Mouse (Mus musculus) lung, embryonic 14.5 days (tissue): ENCODE data around the gene Bcas3. TPM values are rescaled to one million over a fixed set of nuclear protein-coding genes. Genes with fewer than 3 reads are reported as not detected.
A peak's percentile ranks its signal among the peaks of the same experiment; 100 is the strongest.

ENCODE experiments used
- ATAC-seq: fragments of 200-750 bp; cut with Nextera tagmentation; 2 replicates; pipeline ENCODE4 v1.8.0; 2017; ENCODE audit warnings: mild to moderate bottlenecking, moderate TSS enrichment, moderate library complexity; ENCODE audit not compliant: insufficient read depth
- DNase-seq: peaks from one replicate; pipeline ENCODE4 v3.0.0-alpha.2; 2015
- H3K27ac ChIP-seq: fragments of 300-500 bp; sonication (generic); 2 replicates; pipeline ENCODE4 v1.5.1; 2014; ENCODE audit warnings: low read depth, mild to moderate bottlenecking, moderate library complexity
- H3K27me3 ChIP-seq: fragments of 300-500 bp; sonication (generic); 2 replicates; pipeline ENCODE4 v1.6.1; 2014; ENCODE audit warnings: low read length, control low read depth; ENCODE audit not compliant: insufficient read depth
- H3K36me3 ChIP-seq: fragments of 300-500 bp; sonication (generic); 2 replicates; pipeline ENCODE4 v1.6.1; 2014; ENCODE audit warnings: control low read depth; ENCODE audit not compliant: insufficient read depth
- H3K4me1 ChIP-seq: fragments of 300-500 bp; sonication (generic); 2 replicates; pipeline ENCODE4 v1.6.1; 2014; ENCODE audit warnings: antibody characterized with exemption, control low read depth; ENCODE audit not compliant: insufficient read depth
- H3K4me2 ChIP-seq: fragments of 300-500 bp; sonication (generic); 2 replicates; pipeline ENCODE4 v1.6.1; 2014; ENCODE audit warnings: mild to moderate bottlenecking
- H3K4me3 ChIP-seq: fragments of 300-500 bp; sonication (generic); 2 replicates; pipeline ENCODE4 v1.5.1; 2014; ENCODE audit warnings: low read depth, low read length
- H3K9ac ChIP-seq: fragments of 300-500 bp; sonication (generic); 2 replicates; pipeline ENCODE4 v1.6.1; 2014
- H3K9me3 ChIP-seq: fragments of 300-500 bp; sonication (generic); 2 replicates; pipeline ENCODE4 v1.6.1; 2016; ENCODE audit warnings: low read depth, low read length, control low read depth
- CTCF ChIP-seq: IDR thresholded peaks from 2 replicates; pipeline ENCODE4 v1.5.1; 2016; ENCODE audit warnings: antibody characterized with exemption, low read depth
- WGBS: fragments of 180-500 bp; shearing (Covaris S2); extraction: QIAGEN DNeasy Blood & Tissue Kit; methylation state at CpG from one replicate; pipeline ENCODE4 v1.1.7; 2014; 5-methylcytosine and 5-hydroxymethylcytosine counted together
- polyA plus RNA-seq: library from polyadenylated mRNA; unstranded; fragments of >200 nt; fragmentation: Nextera tagmentation; extraction: Ambion mirVana; gene quantifications from 2 replicates; pipeline ENCODE4 v1.2.1, GENCODE M21; 2014

Gene Bcas3
- polyA plus RNA-seq, 1 experiment from 2014 or later: 35.0 TPM

DNA sequence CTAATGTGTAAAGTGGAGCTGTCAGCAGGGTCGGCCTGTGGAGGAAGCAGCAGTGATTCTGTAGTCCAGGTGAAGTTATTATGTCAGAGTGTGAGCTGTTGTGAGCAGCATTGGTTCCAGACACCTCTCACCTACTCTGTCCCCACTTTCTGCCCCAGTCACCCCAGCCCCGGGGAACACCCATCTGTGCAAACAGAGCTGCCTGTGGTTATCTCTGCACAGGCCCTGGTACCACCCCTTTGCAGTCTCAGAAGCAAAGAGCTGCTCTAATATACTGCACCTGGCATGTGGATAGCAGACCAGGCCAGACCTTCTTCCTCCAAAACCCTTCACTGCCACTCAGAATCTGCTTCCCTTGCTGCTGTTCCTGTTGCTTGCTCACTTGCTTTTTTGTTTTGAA is 437.3 kb downstream of the Bcas3 start:
- Histone ChIP-seq H3K9me3 (no peaks in the 10 kb centered on the region), H3K4me2 (no peak overlapping the region), H3K27me3 (no peaks in the 10 kb centered on the region), H3K4me1 (peaks cover 11% of the 10 kb centered on the region), H3K36me3 (no peaks in the 10 kb centered on the region), H3K9ac (no peak overlapping the region), H3K27ac (peak overlapping the region; percentile 51), H3K4me3 (no peak overlapping the region)
- DNase-seq (no peak), ATAC-seq (no peak)
- 36% methylated on average over 2 of the region's 2 CpGs for WGBS
- TF ChIP-seq CTCF: no peak

DNA sequence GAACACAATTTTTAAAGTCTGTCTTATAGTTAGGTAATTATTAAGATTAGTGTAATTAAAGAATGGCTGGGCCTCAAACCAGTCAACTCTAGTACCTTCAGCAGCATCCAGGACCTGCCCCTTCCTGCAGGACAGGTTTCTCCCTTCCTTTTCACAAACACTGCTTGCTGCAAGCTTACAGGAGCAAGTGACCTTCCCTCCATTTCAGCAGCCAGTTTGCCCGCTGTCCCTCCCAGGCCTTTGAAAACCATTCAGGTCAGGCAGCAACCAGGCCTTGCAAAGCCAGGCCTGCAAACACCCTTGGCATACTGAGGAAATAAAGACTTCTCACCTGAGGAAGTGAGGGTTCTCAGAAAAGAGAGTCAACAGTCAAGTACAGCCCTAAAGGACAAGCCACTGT is 438.2 kb downstream of the Bcas3 start:
- TF ChIP-seq CTCF: no peak
- Histone ChIP-seq H3K9ac (no peak overlapping the region), H3K36me3 (no peaks in the 10 kb centered on the region), H3K4me2 (no peak overlapping the region), H3K27ac (peak overlapping the region; percentile 51), H3K4me3 (no peak overlapping the region), H3K4me1 (peaks cover 6% of the 10 kb centered on the region), H3K9me3 (no peaks in the 10 kb centered on the region), H3K27me3 (no peaks in the 10 kb centered on the region)
- WGBS: 74% methylated on average over 1 of the region's 1 CpGs
- ATAC-seq (no peak), DNase-seq (no peak)

DNA sequence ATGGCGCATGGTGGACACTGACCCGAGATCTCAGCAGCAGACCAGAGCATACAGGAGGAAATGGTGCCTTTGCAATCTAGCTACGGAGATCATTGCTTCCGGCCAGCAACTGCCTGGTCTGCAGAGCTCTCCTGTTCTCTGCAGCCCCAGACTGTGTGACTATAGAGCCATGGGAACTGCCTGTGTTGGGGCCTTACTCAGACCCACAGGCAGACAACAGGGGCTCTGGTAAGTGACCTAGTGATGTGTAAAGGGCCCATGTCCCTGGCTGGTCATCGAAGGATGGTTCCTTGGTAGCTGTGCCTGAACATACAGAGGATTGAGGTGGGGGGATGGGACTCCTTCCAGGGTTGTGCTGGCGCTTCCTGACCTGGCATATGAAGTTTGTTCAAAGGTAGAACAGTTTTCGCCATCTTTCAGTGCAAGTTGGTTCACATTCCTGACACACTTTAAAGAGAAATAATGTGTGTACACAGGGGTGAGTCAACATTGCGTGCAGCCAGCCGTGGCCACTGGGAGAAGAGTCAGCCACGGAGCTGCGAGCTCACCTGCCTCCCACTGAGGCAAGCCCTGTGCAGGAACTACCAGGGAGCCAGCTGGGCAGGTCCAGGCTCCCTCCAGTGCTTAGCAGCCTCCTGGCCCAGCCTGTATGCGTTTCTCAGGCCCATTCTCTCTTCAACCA is 439.7 kb downstream of the Bcas3 start:
- peak; percentile 69 for DNase-seq
- Histone ChIP-seq H3K27me3 (no peaks in the 10 kb centered on the region), H3K9ac (no peak overlapping the region), H3K4me1 (0 out of 2 replicates have a peak, but pooled peaks cover 6% of the 10 kb centered on the region), H3K36me3 (no peaks in the 10 kb centered on the region), H3K4me3 (no peak overlapping the region), H3K4me2 (peak overlapping the region; percentile 2; the same call in 1 of the 2 replicates), H3K9me3 (no peaks in the 10 kb centered on the region), H3K27ac (peak overlapping the region; percentile 80)
- ATAC-seq: peak; percentile 84
- 56% methylated on average over 12 of the region's 12 CpGs for WGBS
- TF ChIP-seq CTCF: no peak

DNA sequence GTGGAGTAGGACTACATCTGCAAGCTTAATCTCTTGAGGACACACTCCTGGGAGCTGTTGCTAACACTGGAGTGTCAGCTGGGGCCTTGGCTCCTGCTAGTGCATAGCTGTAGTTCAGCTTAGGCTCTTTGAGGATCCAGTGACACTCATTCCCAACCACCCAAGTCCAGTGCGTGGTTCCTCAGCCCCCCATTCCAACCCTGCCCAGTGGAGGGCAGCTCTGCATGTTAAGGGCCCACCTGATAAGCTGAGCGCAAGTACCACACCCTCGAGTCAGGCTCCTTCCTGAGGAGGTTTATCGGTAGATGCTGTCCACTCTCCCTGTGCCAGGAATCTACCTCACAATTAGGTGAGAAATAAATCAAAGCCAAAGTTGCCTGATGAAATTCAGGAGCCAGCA is 446.5 kb downstream of the Bcas3 start:
- no peaks in the 10 kb centered on the region for H3K27me3 ChIP-seq
- peaks cover 11% of the 10 kb centered on the region; the same call in 1 of the 2 replicates for H3K36me3 ChIP-seq
- H3K9me3 ChIP-seq: no peaks in the 10 kb centered on the region
- no peak for TF ChIP-seq CTCF
- DNase-seq (peak; percentile 50), ATAC-seq (peak; percentile 52)
- 19% methylated on average over 4 of the region's 4 CpGs for WGBS
- peaks cover 16% of the 10 kb centered on the region for H3K4me1 ChIP-seq
- no peak overlapping the region for H3K9ac ChIP-seq
- H3K4me2 ChIP-seq: no peak overlapping the region
- H3K27ac ChIP-seq: peak overlapping the region; percentile 54; the same call in 1 of the 2 replicates
- no peak overlapping the region for H3K4me3 ChIP-seq

DNA sequence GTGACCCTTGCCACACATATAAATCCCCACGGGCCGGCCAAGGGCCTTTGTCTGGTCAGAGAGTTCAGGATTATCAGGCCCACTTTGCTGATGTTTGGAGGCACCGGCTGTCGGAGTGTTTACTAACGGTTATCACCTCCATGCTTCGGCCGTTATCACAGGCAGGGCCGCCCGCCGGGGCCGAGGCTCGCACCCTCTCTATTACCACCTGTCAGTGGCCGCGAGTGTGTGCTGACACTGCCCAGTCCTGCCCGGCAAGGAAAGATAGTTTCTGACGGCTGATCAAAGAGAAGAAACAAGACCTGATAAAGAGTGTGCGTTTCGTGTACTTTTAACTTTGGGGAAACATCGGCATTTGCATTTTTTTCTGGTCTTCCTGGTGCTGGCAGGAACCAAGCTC is 446.9 kb downstream of the Bcas3 start:
- DNase-seq (peak; percentile 78), ATAC-seq (peak; percentile 81)
- peaks cover 16% of the 10 kb centered on the region for H3K4me1 ChIP-seq
- no peak overlapping the region for H3K9ac ChIP-seq
- peaks cover 11% of the 10 kb centered on the region; the same call in 1 of the 2 replicates for H3K36me3 ChIP-seq
- WGBS: 10% methylated on average over 19 of the region's 19 CpGs
- peak overlapping the region; percentile 32 for H3K27ac ChIP-seq
- H3K4me3 ChIP-seq: no peak overlapping the region
- no peaks in the 10 kb centered on the region for H3K9me3 ChIP-seq
- no peak for TF ChIP-seq CTCF
- H3K27me3 ChIP-seq: no peaks in the 10 kb centered on the region
- H3K4me2 ChIP-seq: no peak overlapping the region; the same call in 1 of the 2 replicates

DNA sequence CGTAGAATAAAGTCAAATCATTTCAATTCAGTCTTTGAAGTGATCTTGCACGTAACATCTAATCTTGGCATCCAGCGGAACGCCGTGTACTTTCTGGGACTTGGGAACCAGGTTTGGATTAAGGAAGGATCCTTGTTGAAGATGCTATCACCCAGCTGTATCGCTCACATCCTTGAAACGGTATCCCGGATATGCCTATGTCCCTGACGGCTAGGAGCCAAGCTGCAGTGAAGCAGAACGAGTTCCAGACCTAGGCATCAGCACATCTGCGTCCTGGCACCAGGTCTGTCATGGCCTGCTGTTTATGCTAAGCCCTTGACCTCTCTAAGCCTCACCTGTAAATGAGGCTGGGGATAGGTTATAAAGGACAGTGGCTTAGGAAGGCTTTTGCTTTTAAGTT is 447.4 kb downstream of the Bcas3 start:
- peaks cover 16% of the 10 kb centered on the region for H3K4me1 ChIP-seq
- WGBS: 30% methylated on average over 11 of the region's 11 CpGs
- H3K4me3 ChIP-seq: no peak overlapping the region
- no peak for TF ChIP-seq CTCF
- no peak overlapping the region for H3K27ac ChIP-seq
- DNase-seq (no peak), ATAC-seq (no peak)
- no peaks in the 10 kb centered on the region for H3K9me3 ChIP-seq
- no peaks in the 10 kb centered on the region for H3K27me3 ChIP-seq
- H3K4me2 ChIP-seq: no peak overlapping the region; the same call in 1 of the 2 replicates
- H3K9ac ChIP-seq: no peak overlapping the region
- peaks cover 15% of the 10 kb centered on the region for H3K36me3 ChIP-seq

DNA sequence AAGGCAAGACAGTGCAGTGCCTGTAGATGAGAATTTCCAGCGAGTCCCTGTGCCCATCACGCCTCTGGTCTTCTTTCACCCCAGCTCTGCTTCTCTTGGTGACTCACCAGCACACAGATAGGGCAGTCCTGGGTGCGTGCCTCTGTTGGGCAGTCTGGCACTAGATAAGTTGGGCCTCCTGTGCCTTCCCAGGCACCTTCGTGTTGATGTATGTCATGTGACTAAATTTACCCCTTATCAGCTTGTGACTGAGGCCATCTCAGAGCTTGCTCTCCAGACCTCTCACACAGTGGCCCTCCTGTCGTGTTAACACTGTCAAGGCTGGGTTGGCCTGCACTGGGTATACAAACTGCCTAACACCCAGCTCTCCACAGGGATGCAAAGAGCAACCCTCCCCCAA is 451.1 kb downstream of the Bcas3 start:
- ATAC-seq (peak; percentile 19; the same call in 1 of the 2 replicates), DNase-seq (no peak)
- no peak overlapping the region for H3K4me3 ChIP-seq
- no peak overlapping the region for H3K4me2 ChIP-seq
- 50% methylated on average over 5 of the region's 5 CpGs for WGBS
- peaks cover 21% of the 10 kb centered on the region for H3K4me1 ChIP-seq
- peaks cover 10% of the 10 kb centered on the region for H3K36me3 ChIP-seq
- no peaks in the 10 kb centered on the region for H3K27me3 ChIP-seq
- H3K27ac ChIP-seq: no peak overlapping the region
- TF ChIP-seq CTCF: no peak
- H3K9ac ChIP-seq: no peak overlapping the region
- no peaks in the 10 kb centered on the region for H3K9me3 ChIP-seq
